Mouse (Mus musculus): ENCODE data around the gene Abca3. TPM values are rescaled to one million over a fixed set of nuclear protein-coding genes. Genes with fewer than 3 reads are reported as not detected.
A peak's percentile ranks its signal among the peaks of the same experiment; 100 is the strongest.
"Not testable (repeated sequence)": the region's sequence is repeated elsewhere in the genome, so short reads cannot be mapped to it uniquely, and the experiment has no call there.

Abca3 gene
- total and polyA plus RNA-seq, 2 experiments from 2014 or later, result 27.3 to 102 TPM

DNA sequence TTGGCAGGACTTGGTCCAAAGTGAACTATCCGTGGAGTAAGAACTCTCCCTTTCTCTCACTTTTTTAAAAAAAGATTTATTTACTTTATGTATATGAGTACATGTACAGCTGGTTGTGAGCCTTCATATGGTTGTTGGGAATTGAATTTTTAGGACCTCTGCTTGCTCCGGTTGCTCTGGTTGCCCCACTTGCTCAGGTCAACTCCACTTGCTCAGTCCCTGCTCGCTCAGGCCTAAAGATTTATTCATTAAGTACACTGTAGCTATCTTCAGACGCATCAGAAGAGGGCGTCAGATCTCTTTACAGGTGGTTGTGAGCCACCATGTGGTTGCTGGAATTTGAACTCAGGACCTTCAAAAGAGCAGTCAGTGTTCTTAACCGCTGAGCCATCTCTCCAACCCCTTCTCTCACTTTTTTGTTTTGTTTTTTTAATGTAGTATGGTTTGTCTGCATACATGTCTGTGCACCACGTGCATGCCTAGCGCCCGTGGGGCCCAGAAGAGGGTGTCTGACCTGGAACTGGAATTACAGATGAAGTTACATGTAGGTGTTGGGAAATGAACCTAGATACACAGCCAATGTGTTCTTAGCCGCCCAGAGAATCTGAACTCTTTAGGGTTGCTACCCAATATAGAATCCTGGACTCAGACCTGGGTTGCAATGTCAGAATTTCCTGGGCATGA, 103.9 kb downstream of the Abca3 start:
- not testable (repeated sequence) for H3K27me3 ChIP-seq (ENCODE audit: insufficient read depth, low read length); H3K36me3 ChIP-seq (ENCODE audit: insufficient read depth, low read length); H3K4me1 ChIP-seq (ENCODE audit: insufficient read depth, low read length); ATAC-seq; H3K9ac ChIP-seq (replicated peaks; ENCODE audit: low read length); DNase-seq (ENCODE audit: low spot score); H3K9me3 ChIP-seq (ENCODE audit: low read length)
- peak overlapping the region; percentile 78 for H3K4me3 ChIP-seq (ENCODE audit: low read length)
- peak overlapping the region; percentile 65 for H3K4me2 ChIP-seq (ENCODE audit: low read depth, low read length)
- 44% methylated on average over 10 of the region's 10 CpGs for WGBS
- TF ChIP-seq CTCF (IDR thresholded peaks at IDR 0.05; ENCODE audit: low read depth), result peak; percentile 14; the same call in 1 of the 2 replicates
- H3K27ac ChIP-seq, result peak overlapping the region; percentile 36; the same call in 1 of the 2 replicates

Small RNA genes lying within 50 kb of the gene (microRNA-seq; reads per million reads assigned to microRNA genes)
- gene Gm24427, result 0 reads per million in 2 experiments

Other genes starting within 250 kb of the Abca3 start
- 49.2 and 54.1 TPM in 2 replicates for gene Pdpk1, start 201.0 kb upstream of the Abca3 start, total RNA-seq (2014; rRNA removed)
- gene Pdpk1, start 201.0 kb upstream of the Abca3 start, polyA plus RNA-seq (2015; fragmentation: Nextera tagmentation; extraction: Ambion mirVana), result 51.4 and 56.3 TPM in 2 replicates
- 42.0 and 53.0 TPM in 2 replicates for gene Amdhd2, start 188.2 kb upstream of the Abca3 start, total RNA-seq (2014; rRNA removed)
- gene Amdhd2, start 188.2 kb upstream of the Abca3 start, polyA plus RNA-seq (2015; fragmentation: Nextera tagmentation; extraction: Ambion mirVana), result 38.4 and 40.0 TPM in 2 replicates
- gene Atp6v0c, start 182.2 kb upstream of the Abca3 start, total RNA-seq (2014; rRNA removed), result 780 and 854 TPM in 2 replicates
- 2,172 and 2,275 TPM in 2 replicates for gene Atp6v0c, start 182.2 kb upstream of the Abca3 start, polyA plus RNA-seq (2015; fragmentation: Nextera tagmentation; extraction: Ambion mirVana)
- 145 and 151 TPM in 2 replicates for gene Tbc1d24, start 146.4 kb upstream of the Abca3 start, total RNA-seq (2014; rRNA removed)
- gene Tbc1d24, start 146.4 kb upstream of the Abca3 start, polyA plus RNA-seq (2015; fragmentation: Nextera tagmentation; extraction: Ambion mirVana), result 21.1 and 22.8 TPM in 2 replicates
- 26.9 and 32.5 TPM in 2 replicates for gene Ntn3, start 142.4 kb upstream of the Abca3 start, total RNA-seq (2014; rRNA removed)
- gene Ntn3, start 142.4 kb upstream of the Abca3 start, polyA plus RNA-seq (2015; fragmentation: Nextera tagmentation; extraction: Ambion mirVana), result 4.1 and 4.3 TPM in 2 replicates
- 18.5 and 19.3 TPM in 2 replicates for gene Tedc2, start 131.1 kb upstream of the Abca3 start, total RNA-seq (2014; rRNA removed)
- gene Tedc2, start 131.1 kb upstream of the Abca3 start, polyA plus RNA-seq (2015; fragmentation: Nextera tagmentation; extraction: Ambion mirVana), result 9.8 and 10.2 TPM in 2 replicates
- gene Ccnf, start 100.5 kb upstream of the Abca3 start, total RNA-seq (2014; rRNA removed), result 6.8 and 10.2 TPM in 2 replicates
- 7.1 and 7.6 TPM in 2 replicates for gene Ccnf, start 100.5 kb upstream of the Abca3 start, polyA plus RNA-seq (2015; fragmentation: Nextera tagmentation; extraction: Ambion mirVana)
- gene Abca17, start 882 bp upstream of the Abca3 start, total RNA-seq (2014; rRNA removed), result 0.90 and 1.5 TPM in 2 replicates
- gene Abca17, start 882 bp upstream of the Abca3 start, polyA plus RNA-seq (2015; fragmentation: Nextera tagmentation; extraction: Ambion mirVana), result 1.0 and 1.2 TPM in 2 replicates
- 234 and 244 TPM in 2 replicates for gene Rnps1, start 62.6 kb downstream of the Abca3 start, total RNA-seq (2014; rRNA removed)
- 287 and 295 TPM in 2 replicates for gene Rnps1, start 62.6 kb downstream of the Abca3 start, polyA plus RNA-seq (2015; fragmentation: Nextera tagmentation; extraction: Ambion mirVana)
- 45.2 and 47.9 TPM in 2 replicates for gene Eci1, start 74.7 kb downstream of the Abca3 start, total RNA-seq (2014; rRNA removed)
- 56.8 and 60.6 TPM in 2 replicates for gene Eci1, start 74.7 kb downstream of the Abca3 start, polyA plus RNA-seq (2015; fragmentation: Nextera tagmentation; extraction: Ambion mirVana)
- 4.7 and 7.0 TPM in 2 replicates for gene Dnase1l2, start 91.2 kb downstream of the Abca3 start, total RNA-seq (2014; rRNA removed)
- 0.71 and 1.1 TPM in 2 replicates for gene Dnase1l2, start 91.2 kb downstream of the Abca3 start, polyA plus RNA-seq (2015; fragmentation: Nextera tagmentation; extraction: Ambion mirVana)
- 32.4 and 36.3 TPM in 2 replicates for gene E4f1, start 118.4 kb downstream of the Abca3 start, total RNA-seq (2014; rRNA removed)
- gene E4f1, start 118.4 kb downstream of the Abca3 start, polyA plus RNA-seq (2015; fragmentation: Nextera tagmentation; extraction: Ambion mirVana), result 28.0 and 33.5 TPM in 2 replicates
- 71.7 and 74.1 TPM in 2 replicates for gene Pgp, start 118.4 kb downstream of the Abca3 start, total RNA-seq (2014; rRNA removed)
- gene Pgp, start 118.4 kb downstream of the Abca3 start, polyA plus RNA-seq (2015; fragmentation: Nextera tagmentation; extraction: Ambion mirVana), result 94.1 and 97.6 TPM in 2 replicates
- gene Bricd5, start 121.9 kb downstream of the Abca3 start, total RNA-seq (2014; rRNA removed), result 0.47 and 4.0 TPM in 2 replicates
- 1.3 and 1.4 TPM in 2 replicates for gene Bricd5, start 121.9 kb downstream of the Abca3 start, polyA plus RNA-seq (2015; fragmentation: Nextera tagmentation; extraction: Ambion mirVana)
- 45.9 and 55.3 TPM in 2 replicates for gene Mlst8, start 127.1 kb downstream of the Abca3 start, total RNA-seq (2014; rRNA removed)
- gene Mlst8, start 127.1 kb downstream of the Abca3 start, polyA plus RNA-seq (2015; fragmentation: Nextera tagmentation; extraction: Ambion mirVana), result 26.3 and 26.4 TPM in 2 replicates
- 152 and 163 TPM in 2 replicates for gene Caskin1, start 136.7 kb downstream of the Abca3 start, total RNA-seq (2014; rRNA removed)
- 42.1 and 43.7 TPM in 2 replicates for gene Caskin1, start 136.7 kb downstream of the Abca3 start, polyA plus RNA-seq (2015; fragmentation: Nextera tagmentation; extraction: Ambion mirVana)
- gene Traf7, start 176.0 kb downstream of the Abca3 start, total RNA-seq (2014; rRNA removed), result 159 and 165 TPM in 2 replicates
- 64.0 and 66.1 TPM in 2 replicates for gene Traf7, start 176.0 kb downstream of the Abca3 start, polyA plus RNA-seq (2015; fragmentation: Nextera tagmentation; extraction: Ambion mirVana)
- 2.7 and 4.0 TPM in 2 replicates for gene Rab26, start 182.3 kb downstream of the Abca3 start, total RNA-seq (2014; rRNA removed)
- gene Rab26, start 182.3 kb downstream of the Abca3 start, polyA plus RNA-seq (2015; fragmentation: Nextera tagmentation; extraction: Ambion mirVana), result 10.6 and 14.7 TPM in 2 replicates
- 87.9 and 99.2 TPM in 2 replicates for gene Pkd1, start 197.9 kb downstream of the Abca3 start, total RNA-seq (2014; rRNA removed)
- 14.9 and 16.0 TPM in 2 replicates for gene Pkd1, start 197.9 kb downstream of the Abca3 start, polyA plus RNA-seq (2015; fragmentation: Nextera tagmentation; extraction: Ambion mirVana)

Measured in hindbrain, postnatal 0 days (tissue).